Mouse (Mus musculus) frontal cortex, postnatal 14 days (tissue): ENCODE results near the gene Robo1.

Source experiments
- DNase-seq, 2 experiments: peaks; one replicate each; pipeline ENCODE4 v3.0.0; 2022; ENCODE audit warnings: low spot score in 2 of 2

Robo1 gene

GRCm38 (mm10) chr16:72603487-72604206, 295.5 kb downstream of the Robo1 start:
- no peak for DNase-seq

- DNase-seq: peak; percentile 39 to 83
Observed at GRCm38 (mm10) chr16:72605066-72605465, 297.0 kb downstream of the Robo1 start.

DNA sequence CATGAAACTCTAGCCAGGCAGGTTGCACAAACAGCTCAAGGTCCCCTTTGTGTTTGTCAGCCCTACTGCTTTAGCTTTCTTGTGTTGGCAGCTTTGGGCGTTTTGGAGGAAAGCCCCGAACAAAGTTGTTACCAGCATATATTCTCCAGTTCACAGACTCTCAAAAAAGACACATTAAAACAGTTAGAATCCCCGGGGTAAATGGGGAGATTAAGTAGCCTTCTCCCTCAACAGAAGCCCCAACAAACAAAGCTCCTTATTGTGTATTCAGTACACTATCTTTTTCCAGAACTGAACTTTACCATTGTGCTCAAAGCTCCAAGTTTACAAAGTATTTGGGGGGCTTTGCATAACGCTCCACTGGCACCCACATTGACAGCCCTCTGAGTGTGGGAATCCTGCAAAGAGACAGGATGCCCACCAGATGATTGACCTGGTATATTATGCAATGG, 302.6 kb downstream of the Robo1 start:
- DNase-seq: no peak

DNA sequence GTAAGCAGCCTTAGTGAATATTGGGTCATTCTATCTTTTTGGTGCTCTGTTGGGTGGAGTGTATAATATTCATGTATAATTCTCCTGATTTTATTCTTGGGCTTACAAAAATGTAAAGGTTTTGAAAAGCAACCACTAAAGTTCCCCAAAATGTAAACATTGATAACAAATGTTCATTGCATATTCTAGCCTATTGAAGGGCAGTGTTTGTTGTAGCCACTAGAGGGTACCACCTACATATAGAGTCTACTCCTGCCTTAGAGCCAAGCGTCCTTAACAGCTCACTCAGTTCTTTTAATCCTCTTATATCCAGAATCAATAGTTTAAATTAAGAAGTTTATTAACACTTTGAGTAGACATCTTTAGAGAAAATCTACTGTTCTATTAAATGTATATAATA, 306.8 kb downstream of the Robo1 start:
- no peak for DNase-seq

DNA sequence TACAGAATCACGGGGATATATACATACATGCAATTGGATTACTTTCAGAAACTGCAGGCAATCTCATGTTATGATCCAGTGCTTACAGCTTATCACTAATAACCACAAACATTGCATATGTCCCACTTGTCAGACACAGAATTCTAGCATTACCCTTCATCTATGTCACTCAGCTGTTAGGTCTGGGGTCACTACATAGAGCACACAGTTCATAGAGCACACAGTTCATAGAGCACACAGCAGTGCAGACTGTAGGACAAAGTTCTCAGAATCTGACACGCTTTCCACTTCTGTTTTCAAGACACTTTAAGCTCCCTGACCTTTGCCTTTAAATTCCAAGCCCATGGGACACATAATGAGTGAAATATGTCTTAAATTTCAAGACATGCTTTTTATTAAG, 307.3 kb downstream of the Robo1 start:
- no peak for DNase-seq

GRCm38 (mm10) chr16:72622371-72622770, 314.3 kb downstream of the Robo1 start:
- no peak for DNase-seq

GRCm38 (mm10) chr16:72622868-72623267, 314.8 kb downstream of the Robo1 start:
- DNase-seq: no peak

DNA sequence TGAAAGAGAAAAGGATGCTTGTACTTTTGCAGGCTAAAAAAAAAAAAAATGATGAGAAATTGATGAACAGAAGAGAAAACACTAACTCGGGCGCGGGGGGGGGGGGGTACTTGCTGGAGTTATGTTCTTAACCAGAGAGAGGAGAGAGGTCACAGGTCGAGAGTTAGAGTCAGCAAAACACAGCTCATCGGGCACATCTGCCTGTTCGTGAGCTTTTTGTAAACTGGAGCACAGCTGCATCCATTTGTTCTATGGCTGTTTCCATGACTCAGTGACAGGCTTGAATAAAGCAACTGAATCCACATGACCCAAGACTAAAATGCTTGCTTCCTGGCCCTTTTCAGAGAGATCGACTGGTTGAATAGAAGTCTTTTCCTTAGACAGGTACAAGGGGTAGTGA, 325.7 kb downstream of the Robo1 start:
- DNase-seq: no peak

DNA sequence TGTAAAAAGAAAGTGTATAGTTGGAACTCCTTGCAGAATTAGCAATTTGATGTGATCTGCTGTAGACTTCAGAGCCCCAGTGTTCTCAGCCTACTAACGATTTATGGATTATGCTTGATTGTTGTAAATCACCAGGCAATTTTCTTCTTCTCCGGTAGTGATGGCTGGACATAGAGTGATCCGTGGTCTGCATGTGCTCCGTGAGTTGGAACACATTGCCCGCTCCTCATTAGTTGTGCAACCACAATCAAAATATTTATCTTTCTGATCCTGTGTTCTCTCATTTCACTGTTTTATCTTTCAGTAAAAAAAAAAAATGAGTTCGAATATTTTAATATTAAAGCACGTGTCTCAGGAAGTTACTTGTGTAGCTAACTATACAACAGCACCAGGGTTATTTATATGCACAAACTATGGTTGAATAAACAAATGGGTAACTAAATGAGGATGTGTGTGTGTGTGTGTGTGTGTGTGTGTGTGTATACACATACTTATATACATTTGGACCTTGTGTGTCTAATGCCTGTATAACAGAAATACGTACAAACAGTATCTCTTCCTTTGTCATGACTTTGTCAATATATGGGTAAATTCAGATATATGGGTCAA, 331.3 kb downstream of the Robo1 start:
- no peak for DNase-seq

- no peak for DNase-seq
Observed at GRCm38 (mm10) chr16:72640932-72641811, 333.1 kb downstream of the Robo1 start.

DNA sequence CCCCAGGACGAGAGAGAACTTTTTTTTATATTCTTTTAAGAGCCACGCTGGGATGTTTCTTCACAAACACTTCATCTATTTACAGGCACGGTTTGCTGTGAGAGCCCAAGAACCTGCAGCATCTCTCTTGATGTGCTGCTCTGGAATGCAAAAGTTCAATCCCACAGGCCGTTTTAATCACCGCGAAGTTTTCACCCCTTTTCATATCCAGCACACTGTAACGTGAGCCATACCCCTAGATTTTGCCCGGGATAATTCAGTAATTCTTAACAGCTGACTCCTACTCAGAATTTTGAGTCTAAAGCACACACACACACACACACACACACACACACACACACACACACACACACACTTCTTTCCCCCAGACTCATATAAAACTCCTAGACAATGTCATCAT, 337.8 kb downstream of the Robo1 start:
- DNase-seq: no peak

DNA sequence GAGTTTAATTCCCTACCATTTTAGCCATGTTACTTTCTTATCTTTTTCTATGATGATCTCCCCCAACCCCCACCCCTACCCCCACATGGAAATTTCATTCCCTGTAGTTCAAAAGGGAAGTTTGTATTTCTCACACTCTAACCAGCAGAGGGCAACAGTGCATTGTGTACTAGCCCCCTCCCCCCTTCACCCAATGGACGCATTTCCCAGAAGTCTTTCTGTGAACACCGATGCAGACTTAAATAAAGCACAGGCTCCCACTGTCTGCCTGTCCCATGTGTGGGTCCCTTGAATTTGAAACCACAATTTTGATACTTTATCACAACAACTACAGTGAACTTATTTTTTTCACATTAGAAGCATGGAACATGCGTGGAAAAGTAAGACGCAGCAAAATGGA, 341.2 kb downstream of the Robo1 start:
- no peak for DNase-seq

GRCm38 (mm10) chr16:72655411-72655810, 347.3 kb downstream of the Robo1 start:
- DNase-seq: no peak

DNA sequence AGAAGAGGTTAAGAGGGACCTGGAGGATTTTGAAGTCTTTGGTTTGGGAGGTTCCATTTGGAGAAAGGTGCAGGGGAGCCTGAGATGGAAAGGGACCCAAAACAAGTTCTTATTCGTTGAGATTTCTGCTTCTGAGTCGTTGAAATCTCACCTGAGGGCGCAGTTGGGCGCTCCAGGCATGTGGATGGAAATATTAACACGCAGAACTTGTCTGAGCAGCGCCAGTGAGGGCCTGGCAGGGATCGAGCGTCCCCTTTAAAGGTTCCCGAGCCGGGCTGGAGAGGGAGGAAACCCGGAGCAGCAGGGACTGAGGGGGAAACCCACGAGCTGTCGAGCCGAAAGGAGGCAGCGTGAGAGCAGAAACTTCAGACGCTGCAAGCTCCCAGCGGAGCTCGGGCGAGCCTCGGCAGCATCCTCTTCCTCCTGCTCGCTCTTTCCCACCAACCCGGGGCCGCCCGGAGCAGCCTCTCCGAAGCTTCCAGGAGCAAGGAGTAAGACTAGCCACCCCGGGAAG, 354.8 kb downstream of the Robo1 start:
- DNase-seq: peak; percentile 50 to 72

GRCm38 (mm10) chr16:72663351-72664232, 355.5 kb downstream of the Robo1 start:
- DNase-seq: peak; percentile 22 to 44

DNA sequence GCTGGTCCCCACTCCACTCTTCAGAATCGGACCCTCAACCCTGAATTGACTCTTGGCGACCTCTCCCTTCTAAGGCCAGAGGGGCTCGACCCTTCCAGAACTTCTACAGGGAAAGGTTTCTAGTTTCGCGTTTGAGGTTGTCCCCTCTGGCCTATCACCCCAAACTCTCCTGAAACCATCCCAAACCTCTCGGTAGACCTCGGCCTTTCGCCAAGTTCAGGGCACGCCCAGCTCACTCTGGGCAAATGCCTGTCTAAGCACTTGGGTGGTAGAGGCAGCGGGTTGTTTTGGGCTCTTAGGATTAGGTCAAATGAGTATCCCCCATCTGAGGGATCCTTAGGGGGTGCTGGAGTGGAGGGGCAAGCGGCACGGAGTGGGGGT, 356.1 kb downstream of the Robo1 start:
- no peak for DNase-seq

- DNase-seq: no peak
Observed at GRCm38 (mm10) chr16:72664806-72665205, 356.7 kb downstream of the Robo1 start.

GRCm38 (mm10) chr16:72665454-72665853, 357.3 kb downstream of the Robo1 start:
- no peak for DNase-seq

GRCm38 (mm10) chr16:72670240-72671038, 362.3 kb downstream of the Robo1 start:
- no peak for DNase-seq

DNA sequence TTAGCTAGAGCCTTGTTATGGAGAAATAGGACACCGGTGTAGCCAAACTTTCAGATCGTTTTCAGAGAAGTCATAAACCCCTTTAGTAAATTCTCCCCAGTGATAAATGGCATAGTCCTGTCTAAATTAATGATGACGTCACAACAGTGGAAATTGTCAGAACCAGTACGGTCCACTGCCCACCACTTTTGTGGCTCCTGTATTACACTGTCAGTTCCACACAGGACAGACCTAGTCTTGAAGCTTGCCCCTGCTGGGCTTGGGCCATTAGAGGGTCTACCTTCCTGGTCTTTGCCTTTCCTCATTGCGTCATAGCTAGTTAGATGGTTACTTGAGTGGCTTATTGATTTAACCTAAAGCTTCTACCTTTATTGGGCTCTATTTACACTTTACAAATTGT, 369.1 kb downstream of the Robo1 start:
- DNase-seq: no peak

DNA sequence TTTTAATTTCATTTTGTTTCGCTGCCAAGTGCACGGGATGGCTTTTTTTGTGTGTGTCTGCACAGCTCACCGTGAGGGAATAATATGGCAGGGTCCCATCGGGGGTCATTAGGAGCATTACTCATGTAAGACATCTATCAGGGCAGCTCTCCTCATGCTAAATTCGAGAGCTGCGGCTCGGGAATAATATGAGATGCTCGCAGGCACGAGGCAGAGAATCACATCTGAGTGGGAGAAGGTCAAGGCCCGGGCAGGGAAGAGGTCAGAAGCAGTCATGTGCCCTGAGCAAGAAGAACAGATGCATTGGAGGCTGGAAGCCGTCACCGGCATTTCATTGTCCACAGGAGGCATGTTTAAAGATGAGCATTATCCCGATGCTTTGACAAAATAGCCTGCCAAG, 370.3 kb downstream of the Robo1 start:
- DNase-seq: no peak
